Mouse (Mus musculus): ENCODE results near the gene Gzf1. TPM values are rescaled to one million over a fixed set of nuclear protein-coding genes. Genes with fewer than 3 reads are reported as not detected.

Gzf1 gene
- total and polyA plus RNA-seq, 2 experiments from 2014 or later, result 14.3 to 40.1 TPM

DNA sequence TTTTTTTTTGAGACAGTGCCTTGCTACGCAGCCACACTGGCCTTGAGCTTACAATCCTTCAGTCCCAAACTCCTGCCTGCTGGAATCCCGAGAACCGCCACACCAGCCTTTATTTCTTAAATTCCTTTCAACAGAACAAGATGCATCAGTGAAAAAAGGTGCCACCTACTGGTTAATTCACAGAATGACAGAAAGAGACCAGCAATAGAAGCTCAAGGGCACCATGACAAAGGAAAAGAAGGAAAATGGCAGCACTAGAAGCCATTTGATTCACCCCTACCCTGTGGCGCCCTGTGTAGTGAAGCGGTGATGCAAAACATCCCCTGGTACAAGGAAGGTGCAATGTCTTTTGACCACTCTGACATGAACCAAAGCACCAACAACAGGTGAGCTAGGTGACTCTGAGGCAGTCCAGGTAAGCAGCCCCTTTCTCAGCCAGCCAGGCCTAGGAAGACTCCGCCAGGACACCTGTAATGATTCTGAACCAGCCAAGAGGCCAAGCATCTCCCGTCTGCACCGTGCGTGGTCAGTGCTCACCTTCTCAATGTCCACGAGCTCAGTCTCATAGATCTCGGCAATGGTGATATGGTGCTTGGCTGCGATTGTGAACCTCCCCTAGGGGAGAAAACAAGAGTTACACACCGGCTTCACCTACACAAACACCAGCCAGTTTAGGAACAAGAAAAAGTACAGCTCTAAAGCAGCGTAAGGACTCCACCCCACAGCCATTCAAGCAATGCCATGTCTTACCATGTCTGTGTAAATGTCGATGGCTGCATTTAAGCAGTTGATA lies 25.8 kb downstream of the Gzf1 start:
- no peaks in the 10 kb centered on the region for H3K27me3 ChIP-seq (ENCODE audit: control insufficient read depth, insufficient read depth, low read length)
- no peak overlapping the region for H3K9ac ChIP-seq (replicated peaks; ENCODE audit: low read depth, low read length)
- H3K27ac ChIP-seq (ENCODE audit: low read depth), result no peak overlapping the region
- TF ChIP-seq EP300 (IDR thresholded peaks at IDR 0.05; ENCODE audit: low read depth) (no peak), CTCF (IDR thresholded peaks at IDR 0.05; ENCODE audit: low read depth) (peak; percentile 57)
- peak; percentile 36; the same call in 1 of the 2 replicates for ATAC-seq (ENCODE audit: insufficient read depth, low read depth)
- H3K9me3 ChIP-seq (replicated peaks; ENCODE audit: control insufficient read depth, low read length), result no peaks in the 10 kb centered on the region
- peak; percentile 62 for DNase-seq (ENCODE audit: low spot score)
- H3K4me3 ChIP-seq (ENCODE audit: low read depth, low read length), result no peak overlapping the region
- H3K4me1 ChIP-seq (ENCODE audit: control insufficient read depth, insufficient read depth), result no peaks in the 10 kb centered on the region
- WGBS, result 79% methylated on average over 15 of the region's 15 CpGs
- no peak overlapping the region for H3K4me2 ChIP-seq (ENCODE audit: low read depth, low read length)
- peaks cover 14% of the 10 kb centered on the region for H3K36me3 ChIP-seq (replicated peaks; ENCODE audit: control insufficient read depth, insufficient read depth, low read length)

DNA sequence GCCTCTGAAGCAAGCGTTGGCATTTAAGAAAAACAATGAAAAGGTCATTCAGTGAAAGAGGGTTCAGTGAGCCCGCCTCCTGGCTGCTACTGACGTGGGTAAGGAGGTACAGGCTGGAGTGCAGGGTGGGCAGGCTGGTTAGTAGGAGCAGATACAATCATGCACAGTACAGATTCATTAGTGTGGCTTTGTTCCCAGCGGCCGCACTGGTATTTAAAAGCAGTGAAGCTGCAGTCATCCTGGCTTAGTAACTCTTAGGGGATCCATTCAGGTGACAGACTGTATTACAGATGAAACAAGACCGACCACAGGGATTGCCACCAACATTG lies 26.3 kb downstream of the Gzf1 start:
- Histone ChIP-seq H3K27me3 (ENCODE audit: control insufficient read depth, insufficient read depth, low read length) (no peaks in the 10 kb centered on the region), H3K4me3 (ENCODE audit: low read depth, low read length) (no peak overlapping the region), H3K36me3 (replicated peaks; ENCODE audit: control insufficient read depth, insufficient read depth, low read length) (peaks cover 19% of the 10 kb centered on the region), H3K4me2 (ENCODE audit: low read depth, low read length) (no peak overlapping the region), H3K27ac (ENCODE audit: low read depth) (no peak overlapping the region), H3K9ac (replicated peaks; ENCODE audit: low read depth, low read length) (no peak overlapping the region), H3K9me3 (replicated peaks; ENCODE audit: control insufficient read depth, low read length) (no peaks in the 10 kb centered on the region), H3K4me1 (ENCODE audit: control insufficient read depth, insufficient read depth) (no peaks in the 10 kb centered on the region)
- WGBS, result 83% methylated on average over 6 of the region's 6 CpGs
- no peak for DNase-seq (ENCODE audit: low spot score)
- TF ChIP-seq CTCF (IDR thresholded peaks at IDR 0.05; ENCODE audit: low read depth) (no peak), EP300 (IDR thresholded peaks at IDR 0.05; ENCODE audit: low read depth) (no peak)
- ATAC-seq (ENCODE audit: insufficient read depth, low read depth), result no peak

DNA sequence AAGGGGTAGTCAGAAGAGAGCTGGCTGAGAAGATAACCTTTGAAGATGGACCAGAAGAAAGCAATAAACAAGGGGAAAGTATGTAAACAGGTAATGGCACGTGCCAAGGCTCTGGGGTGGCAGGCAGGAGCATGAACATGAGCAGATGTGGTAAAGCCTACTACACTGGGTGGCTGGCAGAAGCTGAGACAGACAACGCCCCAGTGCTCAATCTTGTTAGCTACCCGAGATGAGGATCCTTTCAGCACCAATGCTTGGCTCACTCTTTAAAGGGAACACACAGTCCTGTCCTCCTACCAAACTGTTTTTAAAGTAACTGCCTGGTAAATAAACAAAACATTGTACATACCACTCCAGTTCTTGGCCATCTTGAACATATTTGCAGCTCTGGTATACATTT lies 31.5 kb downstream of the Gzf1 start:
- no peak for DNase-seq (ENCODE audit: low spot score)
- Histone ChIP-seq H3K9me3 (replicated peaks; ENCODE audit: control insufficient read depth, low read length) (no peaks in the 10 kb centered on the region), H3K4me3 (ENCODE audit: low read depth, low read length) (no peak overlapping the region), H3K27ac (ENCODE audit: low read depth) (no peak overlapping the region), H3K4me1 (ENCODE audit: control insufficient read depth, insufficient read depth) (peaks cover 5% of the 10 kb centered on the region; the same call in 1 of the 2 replicates), H3K4me2 (ENCODE audit: low read depth, low read length) (no peak overlapping the region), H3K36me3 (replicated peaks; ENCODE audit: control insufficient read depth, insufficient read depth, low read length) (peaks cover 8% of the 10 kb centered on the region), H3K27me3 (ENCODE audit: control insufficient read depth, insufficient read depth, low read length) (no peaks in the 10 kb centered on the region), H3K9ac (replicated peaks; ENCODE audit: low read depth, low read length) (no peak overlapping the region)
- ATAC-seq (ENCODE audit: insufficient read depth, low read depth), result no peak
- WGBS, result 81% methylated on average over 3 of the region's 3 CpGs
- TF ChIP-seq EP300 (IDR thresholded peaks at IDR 0.05; ENCODE audit: low read depth) (no peak), CTCF (IDR thresholded peaks at IDR 0.05; ENCODE audit: low read depth) (no peak)

DNA sequence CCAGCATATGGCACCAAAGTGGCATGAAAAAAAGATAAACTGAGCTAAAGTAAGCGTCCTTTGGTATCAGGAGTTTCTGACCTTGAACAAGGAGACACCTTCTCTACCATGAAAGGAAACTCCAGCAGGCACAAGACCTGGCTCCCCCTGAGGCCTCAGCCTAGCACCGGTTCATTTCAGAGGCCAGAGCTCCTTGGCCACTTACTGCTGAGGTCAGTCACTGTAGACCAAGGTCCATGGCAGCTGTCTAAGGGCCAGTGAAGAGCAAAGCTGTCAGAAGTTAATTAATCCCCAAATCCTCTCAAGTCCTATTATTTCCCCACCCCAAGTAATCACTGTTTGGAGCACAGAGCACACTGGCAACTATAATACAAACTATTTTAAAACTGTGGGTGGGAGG lies 36.2 kb downstream of the Gzf1 start:
- no peak overlapping the region for H3K4me3 ChIP-seq (ENCODE audit: low read depth, low read length)
- TF ChIP-seq EP300 (IDR thresholded peaks at IDR 0.05; ENCODE audit: low read depth), result no peak
- no peak for TF ChIP-seq CTCF (IDR thresholded peaks at IDR 0.05; ENCODE audit: low read depth)
- H3K9ac ChIP-seq (replicated peaks; ENCODE audit: low read depth, low read length), result no peak overlapping the region
- no peak overlapping the region for H3K4me2 ChIP-seq (ENCODE audit: low read depth, low read length)
- ATAC-seq (ENCODE audit: insufficient read depth, low read depth) (0 out of 2 replicates have a peak, but pooled peaks have one; percentile 51), DNase-seq (ENCODE audit: low spot score) (peak; percentile 21)
- H3K27ac ChIP-seq (ENCODE audit: low read depth), result peak overlapping the region; percentile 66
- WGBS, result 26% methylated on average over 2 of the region's 2 CpGs
- no peaks in the 10 kb centered on the region for H3K27me3 ChIP-seq (ENCODE audit: control insufficient read depth, insufficient read depth, low read length)
- no peaks in the 10 kb centered on the region for H3K9me3 ChIP-seq (replicated peaks; ENCODE audit: control insufficient read depth, low read length)
- H3K4me1 ChIP-seq (ENCODE audit: control insufficient read depth, insufficient read depth), result peaks cover 18% of the 10 kb centered on the region; the same call in 1 of the 2 replicates
- no peaks in the 10 kb centered on the region; the same call in 1 of the 2 replicates for H3K36me3 ChIP-seq (replicated peaks; ENCODE audit: control insufficient read depth, insufficient read depth, low read length)

DNA sequence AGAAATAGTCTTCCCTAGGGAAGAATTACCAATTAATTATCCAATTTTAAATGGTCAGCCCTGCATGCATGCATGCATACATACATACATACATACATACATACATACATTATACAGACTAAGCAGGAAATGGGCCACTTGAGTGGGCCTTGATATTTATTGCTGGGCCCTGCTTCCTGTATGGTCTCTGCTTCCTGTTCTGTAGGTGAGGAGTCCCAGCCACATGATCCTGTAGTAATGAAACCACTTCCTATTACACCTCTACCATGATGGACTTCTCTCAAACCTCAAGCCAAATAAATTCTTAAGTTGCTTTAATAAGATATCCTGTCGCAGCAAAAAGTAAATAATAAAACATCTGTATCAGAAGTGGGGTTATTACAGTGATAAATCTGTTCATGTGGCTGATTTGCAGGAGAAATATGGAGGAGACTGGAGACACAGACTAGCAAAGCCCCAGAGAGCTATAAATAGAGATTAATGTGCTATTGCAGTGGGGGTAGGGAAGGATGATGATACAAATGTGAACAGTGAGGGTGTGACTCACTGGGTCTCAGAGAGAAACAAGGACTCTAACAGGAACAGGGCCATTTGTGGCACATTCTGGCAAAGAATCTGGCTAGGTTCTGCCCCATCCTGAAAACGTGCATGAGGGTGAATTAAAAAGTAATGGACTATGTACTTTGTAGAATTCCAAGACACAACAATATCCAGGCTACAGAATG lies 38.6 kb downstream of the Gzf1 start:
- 62% methylated on average over 2 of the region's 2 CpGs for WGBS
- no peak for DNase-seq (ENCODE audit: low spot score)
- Histone ChIP-seq H3K4me2 (ENCODE audit: low read depth, low read length) (no peak overlapping the region), H3K9ac (replicated peaks; ENCODE audit: low read depth, low read length) (no peak overlapping the region), H3K27ac (ENCODE audit: low read depth) (no peak overlapping the region), H3K36me3 (replicated peaks; ENCODE audit: control insufficient read depth, insufficient read depth, low read length) (no peaks in the 10 kb centered on the region), H3K9me3 (replicated peaks; ENCODE audit: control insufficient read depth, low read length) (no peaks in the 10 kb centered on the region), H3K4me1 (ENCODE audit: control insufficient read depth, insufficient read depth) (peaks cover 18% of the 10 kb centered on the region; the same call in 1 of the 2 replicates), H3K4me3 (ENCODE audit: low read depth, low read length) (no peak overlapping the region), H3K27me3 (ENCODE audit: control insufficient read depth, insufficient read depth, low read length) (no peaks in the 10 kb centered on the region)
- ATAC-seq (ENCODE audit: insufficient read depth, low read depth), result peak; percentile 68
- TF ChIP-seq CTCF (IDR thresholded peaks at IDR 0.05; ENCODE audit: low read depth), result no peak
- TF ChIP-seq EP300 (IDR thresholded peaks at IDR 0.05; ENCODE audit: low read depth), result no peak
